8 mouse cellular contexts compared by ENCODE assay signal in genomic region chr1:21078481-21079214, GRCm38 (mm10). TPM values are rescaled to one million over a fixed set of nuclear protein-coding genes. Genes with fewer than 3 reads are reported as not detected.
DNase-seq lines count a peak whose midpoint lies in the region; ATAC-seq and TF ChIP-seq lines count a peak whose summit lies in the region.

No protein-coding gene starts in this region.

- H3K36me3 ChIP-seq in kidney, postnatal 0 days (ENCODE audit: insufficient read depth, low read length) = no peaks in the 10 kb centered on the region
- no peaks in the 10 kb centered on the region for H3K36me3 ChIP-seq in forebrain, embryonic 12.5 days (replicated peaks)
- H3K36me3 ChIP-seq in intestine, embryonic 16.5 days (ENCODE audit: control insufficient read depth, insufficient read depth, low read length) = no peaks in the 10 kb centered on the region
- no peaks in the 10 kb centered on the region for H3K36me3 ChIP-seq in midbrain, embryonic 11.5 days (ENCODE audit: control insufficient read depth, insufficient read depth, low read length)

- H3K27me3 ChIP-seq in kidney, postnatal 0 days (ENCODE audit: insufficient read depth, low read length) = no peaks in the 10 kb centered on the region
- H3K27me3 ChIP-seq in forebrain, embryonic 12.5 days = 0 out of 2 replicates have a peak, but pooled peaks cover 3% of the 10 kb centered on the region
- no peaks in the 10 kb centered on the region for H3K27me3 ChIP-seq in intestine, embryonic 16.5 days (replicated peaks; ENCODE audit: control insufficient read depth, insufficient read depth, low read length)
- H3K27me3 ChIP-seq in midbrain, embryonic 11.5 days (ENCODE audit: control insufficient read depth, insufficient read depth, low read length) = no peaks in the 10 kb centered on the region

- peak overlapping the region; percentile 83 for H3K4me2 ChIP-seq in kidney, postnatal 0 days (ENCODE audit: low read length)
- H3K4me2 ChIP-seq in forebrain, embryonic 12.5 days = peak overlapping the region; percentile 71
- H3K4me2 ChIP-seq in intestine, embryonic 16.5 days (ENCODE audit: low read depth, low read length) = peak overlapping the region; percentile 76
- H3K4me2 ChIP-seq in midbrain, embryonic 11.5 days = peak overlapping the region; percentile 75

- H3K4me3 ChIP-seq in kidney, postnatal 0 days (replicated peaks; ENCODE audit: low read depth, low read length) = peak overlapping the region; percentile 65
- H3K4me3 ChIP-seq in forebrain, embryonic 12.5 days (replicated peaks) = peak overlapping the region; percentile 63
- H3K4me3 ChIP-seq in intestine, embryonic 16.5 days (ENCODE audit: low read length) = peak overlapping the region; percentile 70
- peak overlapping the region; percentile 64 for H3K4me3 ChIP-seq in midbrain, embryonic 11.5 days (ENCODE audit: low read depth, low read length)

- peaks cover 43% of the 10 kb centered on the region for H3K4me1 ChIP-seq in kidney, postnatal 0 days (replicated peaks; ENCODE audit: insufficient read depth, low read length)
- H3K4me1 ChIP-seq in forebrain, embryonic 12.5 days = peaks cover 51% of the 10 kb centered on the region
- peaks cover 41% of the 10 kb centered on the region for H3K4me1 ChIP-seq in intestine, embryonic 16.5 days (ENCODE audit: control insufficient read depth, insufficient read depth, low read length)
- peaks cover 43% of the 10 kb centered on the region for H3K4me1 ChIP-seq in midbrain, embryonic 11.5 days (ENCODE audit: control insufficient read depth, insufficient read depth, low read length)

- TF ChIP-seq CTCF in kidney, postnatal 0 days (IDR thresholded peaks at IDR 0.05; ENCODE audit: low read depth) = no peak

- peak overlapping the region; percentile 66 for H3K9ac ChIP-seq in kidney, postnatal 0 days (ENCODE audit: low read depth, low read length)
- peak overlapping the region; percentile 72 for H3K9ac ChIP-seq in forebrain, embryonic 12.5 days
- H3K9ac ChIP-seq in intestine, embryonic 16.5 days (ENCODE audit: low read depth, low read length) = peak overlapping the region; percentile 80
- peak overlapping the region; percentile 72 for H3K9ac ChIP-seq in midbrain, embryonic 11.5 days (ENCODE audit: low read length)

- WGBS in kidney, postnatal 0 days = under 1% methylated on average over 36 of the region's 36 CpGs
- WGBS in forebrain, embryonic 12.5 days = under 1% methylated on average over 27 of the region's 36 CpGs
- WGBS in intestine, embryonic 16.5 days = 2% methylated on average over 36 of the region's 36 CpGs
- under 1% methylated on average over 36 of the region's 36 CpGs for WGBS in midbrain, embryonic 11.5 days

- ATAC-seq in kidney, postnatal 0 days (replicated peaks; ENCODE audit: low FRiP score, low read depth) = peak; percentile 44
- peak; percentile 70 for ATAC-seq in forebrain, embryonic 12.5 days (ENCODE audit: low FRiP score)
- ATAC-seq in intestine, embryonic 16.5 days = peak; percentile 62
- ATAC-seq in midbrain, embryonic 11.5 days (ENCODE audit: low FRiP score) = peak; percentile 57; the same call in 1 of the 2 replicates

- peak; percentile 47 for DNase-seq in kidney, postnatal 0 days (ENCODE audit: low spot score)
- no peak for DNase-seq in kidney, postnatal 10 days
- peak; percentile 60 for DNase-seq in R1 (ENCODE audit: low read depth, low spot score)
- peak; percentile 88 for DNase-seq in midbrain, embryonic 11.5 days (ENCODE audit: low spot score, missing footprints)
- DNase-seq in B cell, adult 2 months = no peak
- no peak for DNase-seq in kidney, adult 9 months

- H3K9me3 ChIP-seq in kidney, postnatal 0 days (replicated peaks; ENCODE audit: low read length) = no peaks in the 10 kb centered on the region
- H3K9me3 ChIP-seq in forebrain, embryonic 12.5 days = no peaks in the 10 kb centered on the region
- H3K9me3 ChIP-seq in intestine, embryonic 16.5 days (ENCODE audit: control insufficient read depth, low read length) = no peaks in the 10 kb centered on the region
- H3K9me3 ChIP-seq in midbrain, embryonic 11.5 days (ENCODE audit: control insufficient read depth, low read length) = no peaks in the 10 kb centered on the region

- H3K27ac ChIP-seq in kidney, postnatal 0 days = peak overlapping the region; percentile 70
- no peak overlapping the region for H3K27ac ChIP-seq in forebrain, embryonic 12.5 days
- peak overlapping the region; percentile 59 for H3K27ac ChIP-seq in intestine, embryonic 16.5 days (ENCODE audit: low read length)
- H3K27ac ChIP-seq in midbrain, embryonic 11.5 days (ENCODE audit: low read depth, low read length) = no peak overlapping the region

RNA-seq across cellular contexts. Expression of gene Tram2, which starts 0.4 kb away (rescaled TPM):
- 7.2 and 8.5 TPM in 2 replicates for polyA plus RNA-seq in kidney, postnatal 0 days (2015; fragmentation: Nextera tagmentation; extraction: Ambion mirVana)
- polyA plus RNA-seq in forebrain, embryonic 12.5 days (2016; fragmentation: Nextera tagmentation; extraction: Ambion mirVana) = 3.5 and 4.1 TPM in 2 replicates
- 5.3 and 6.3 TPM in 2 replicates for polyA plus RNA-seq in intestine, embryonic 16.5 days (2015; fragmentation: Nextera tagmentation; extraction: Ambion mirVana)
- 6.1 and 6.4 TPM in 2 replicates for polyA plus RNA-seq in midbrain, embryonic 11.5 days (2014; fragmentation: Nextera tagmentation; extraction: Ambion mirVana)

Comparison
In these comparisons a context has a peak if more than half of its experiments do, and no peak if none do; other contexts are left out.
1. DNase-seq: peak in kidney, postnatal 0 days (single experiment), R1 (single experiment) and midbrain, embryonic 11.5 days (single experiment); none in kidney, postnatal 10 days (single experiment), B cell, adult 2 months (0 of 2) and kidney, adult 9 months (single experiment).
2. H3K27ac ChIP-seq: peak in kidney, postnatal 0 days (single experiment) and intestine, embryonic 16.5 days (single experiment); none in forebrain, embryonic 12.5 days (single experiment) and midbrain, embryonic 11.5 days (single experiment).
3. Peak in every context shown above with its lines, with median percentiles within 50 percentile points of each other: ATAC-seq, H3K4me2 ChIP-seq, H3K4me3 ChIP-seq and H3K9ac ChIP-seq.